Mouse (Mus musculus): Measurements from ENCODE around the gene Olfr430. TPM values are rescaled to one million over a fixed set of nuclear protein-coding genes. Genes with fewer than 3 reads are reported as not detected.
"Not testable (repeated sequence)": the region's sequence is repeated elsewhere in the genome, so short reads cannot be mapped to it uniquely, and the experiment has no call there.

The Olfr430 gene
- polyA plus RNA-seq, 2 experiments = not detected

DNA sequence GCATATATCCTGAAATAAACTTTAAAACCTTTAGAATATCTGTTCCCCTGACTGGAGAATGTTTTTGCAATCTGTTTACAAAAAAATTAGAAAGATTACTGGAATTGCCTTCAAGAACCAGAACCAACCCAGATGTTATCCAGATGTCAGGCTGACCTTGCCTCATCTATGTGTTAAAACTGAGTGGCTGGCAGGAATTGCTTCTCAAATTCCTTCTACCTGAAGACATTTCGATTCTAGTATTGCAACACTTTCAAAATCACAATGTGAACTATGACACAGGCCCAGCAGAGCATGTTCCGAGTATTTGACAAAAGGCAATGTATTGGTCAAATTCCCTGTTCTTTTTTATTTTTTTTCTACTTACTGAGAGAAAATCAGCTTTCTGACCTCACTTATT lies 22.0 kb upstream of the Olfr430 start:
- 36% methylated on average over 2 of the region's 2 CpGs for WGBS (ENCODE audit: insufficient replicate concordance)
- no peak for ATAC-seq (ENCODE audit: insufficient read depth)
- Histone ChIP-seq H3K36me3 (replicated peaks; ENCODE audit: control insufficient read depth, insufficient read depth, low read depth) (no peaks in the 10 kb centered on the region), H3K9me3 (ENCODE audit: control insufficient read depth, low read length) (no peaks in the 10 kb centered on the region), H3K27me3 (ENCODE audit: control insufficient read depth, insufficient read depth, low read length) (no peaks in the 10 kb centered on the region), H3K4me3 (ENCODE audit: insufficient read depth in 1 of 2, low read depth in 2 of 2, low read length in 2 of 2) (no peak overlapping the region), H3K9ac (replicated peaks) (no peak overlapping the region), H3K4me1 (replicated peaks; ENCODE audit: control insufficient read depth in 2 of 2, insufficient read depth in 2 of 2, low read length in 1 of 2) (no peaks in the 10 kb centered on the region), H3K27ac (no peak overlapping the region), H3K4me2 (ENCODE audit: low read depth) (no peak overlapping the region)
- no peak for TF ChIP-seq EP300 (IDR thresholded peaks at IDR 0.05; ENCODE audit: low read depth)
- no peak for TF ChIP-seq CTCF (IDR thresholded peaks at IDR 0.05; ENCODE audit: low read depth)
- no peak for DNase-seq (ENCODE audit: low read depth in 3 of 3, low spot score in 3 of 3)

DNA sequence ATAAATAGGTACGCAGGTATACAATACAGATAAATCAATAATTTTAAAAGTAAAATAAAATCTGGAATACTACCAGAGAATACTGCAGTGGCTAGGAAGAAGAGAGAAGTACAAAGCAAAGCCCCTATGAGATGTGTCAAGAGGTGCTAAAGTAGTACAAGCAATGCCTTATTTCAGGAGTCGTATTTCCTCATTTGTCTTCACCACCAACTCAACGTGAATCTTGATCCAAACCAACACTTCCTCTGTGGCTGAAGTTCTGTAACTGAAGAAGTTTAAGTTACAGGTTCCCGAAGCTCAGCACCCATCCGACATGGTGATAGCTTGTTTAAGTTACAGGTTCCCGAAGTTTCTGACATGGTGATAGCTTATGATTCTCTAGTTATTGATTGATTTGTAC lies 18.2 kb upstream of the Olfr430 start:
- not testable (repeated sequence) for ATAC-seq (ENCODE audit: insufficient read depth)

DNA sequence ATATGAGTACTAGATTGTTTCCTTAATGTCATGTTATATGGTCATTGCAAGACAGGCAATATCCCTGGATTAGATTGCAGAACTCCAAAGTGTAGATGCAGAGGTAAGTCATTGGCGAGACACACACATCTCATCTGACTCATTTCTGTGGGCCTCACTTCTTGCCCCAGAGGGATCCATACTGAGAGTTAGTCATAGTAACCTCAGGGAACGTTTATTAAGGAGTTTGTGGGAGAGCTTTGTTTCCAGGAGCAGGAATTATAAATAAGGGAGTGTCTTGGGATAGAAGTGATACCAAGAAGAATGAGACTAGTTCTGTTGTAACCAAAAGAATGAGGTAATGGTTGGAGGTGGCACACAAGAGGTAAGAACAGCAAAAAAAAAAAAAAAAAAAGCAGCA lies 17.5 kb upstream of the Olfr430 start, which contains the start of gene Olfr432:
Gene Olfr432, plus strand, starts transcription at position 313 of the 400 bp plus-strand sequence.
- TF ChIP-seq CTCF (IDR thresholded peaks at IDR 0.05; ENCODE audit: low read depth) (no peak), EP300 (IDR thresholded peaks at IDR 0.05; ENCODE audit: low read depth) (no peak)
- no peak within 1 kb of the TSS for H3K27ac ChIP-seq
- no peak within 1 kb of the TSS for H3K4me2 ChIP-seq (ENCODE audit: low read depth)
- ATAC-seq (ENCODE audit: insufficient read depth) = no peak
- DNase-seq (ENCODE audit: low read depth in 3 of 3, low spot score in 3 of 3) = no peak
- WGBS (ENCODE audit: insufficient replicate concordance) = 40% methylated on average over 2 of the region's 2 CpGs
- no peak within 1 kb of the TSS for H3K9ac ChIP-seq (replicated peaks)
- no peak within 1 kb of the TSS for H3K4me3 ChIP-seq (ENCODE audit: insufficient read depth in 1 of 2, low read depth in 2 of 2, low read length in 2 of 2)
- H3K36me3 ChIP-seq (replicated peaks; ENCODE audit: control insufficient read depth, insufficient read depth, low read depth) = no peaks in the 10 kb centered on the region
- H3K9me3 ChIP-seq (ENCODE audit: control insufficient read depth, low read length) = no peaks in the 10 kb centered on the region
- H3K4me1 ChIP-seq (replicated peaks; ENCODE audit: control insufficient read depth in 2 of 2, insufficient read depth in 2 of 2, low read length in 1 of 2) = no peaks in the 10 kb centered on the region
- H3K27me3 ChIP-seq (ENCODE audit: control insufficient read depth, insufficient read depth, low read length) = no peaks in the 10 kb centered on the region

More for the DNA sequence above, 18.2 kb upstream of the Olfr430 start:
- not testable (repeated sequence) for H3K9me3 ChIP-seq (ENCODE audit: control insufficient read depth, low read length); H3K4me3 ChIP-seq (ENCODE audit: insufficient read depth in 1 of 2, low read depth in 2 of 2, low read length in 2 of 2); H3K4me1 ChIP-seq (replicated peaks; ENCODE audit: control insufficient read depth in 2 of 2, insufficient read depth in 2 of 2, low read length in 1 of 2); H3K4me2 ChIP-seq (ENCODE audit: low read depth); H3K27me3 ChIP-seq (ENCODE audit: control insufficient read depth, insufficient read depth, low read length); H3K27ac ChIP-seq; H3K9ac ChIP-seq (replicated peaks); DNase-seq (ENCODE audit: low read depth in 3 of 3, low spot score in 3 of 3); H3K36me3 ChIP-seq (replicated peaks; ENCODE audit: control insufficient read depth, insufficient read depth, low read depth)
- 39% methylated on average over 6 of the region's 6 CpGs for WGBS (ENCODE audit: insufficient replicate concordance)

GRCm38 (mm10) chr1:174049357-174049756 lies 17.0 kb upstream of the Olfr430 start:
- H3K4me3 ChIP-seq (ENCODE audit: insufficient read depth in 1 of 2, low read depth in 2 of 2, low read length in 2 of 2); H3K27me3 ChIP-seq (ENCODE audit: control insufficient read depth, insufficient read depth, low read length); DNase-seq (ENCODE audit: low read depth in 3 of 3, low spot score in 3 of 3); ATAC-seq (ENCODE audit: insufficient read depth); H3K27ac ChIP-seq; H3K4me2 ChIP-seq (ENCODE audit: low read depth); H3K36me3 ChIP-seq (replicated peaks; ENCODE audit: control insufficient read depth, insufficient read depth, low read depth); H3K9me3 ChIP-seq (ENCODE audit: control insufficient read depth, low read length); H3K4me1 ChIP-seq (replicated peaks; ENCODE audit: control insufficient read depth in 2 of 2, insufficient read depth in 2 of 2, low read length in 1 of 2); H3K9ac ChIP-seq (replicated peaks): not testable (repeated sequence)
- 5% methylated on average over 4 of the region's 4 CpGs for WGBS (ENCODE audit: insufficient replicate concordance)

DNA sequence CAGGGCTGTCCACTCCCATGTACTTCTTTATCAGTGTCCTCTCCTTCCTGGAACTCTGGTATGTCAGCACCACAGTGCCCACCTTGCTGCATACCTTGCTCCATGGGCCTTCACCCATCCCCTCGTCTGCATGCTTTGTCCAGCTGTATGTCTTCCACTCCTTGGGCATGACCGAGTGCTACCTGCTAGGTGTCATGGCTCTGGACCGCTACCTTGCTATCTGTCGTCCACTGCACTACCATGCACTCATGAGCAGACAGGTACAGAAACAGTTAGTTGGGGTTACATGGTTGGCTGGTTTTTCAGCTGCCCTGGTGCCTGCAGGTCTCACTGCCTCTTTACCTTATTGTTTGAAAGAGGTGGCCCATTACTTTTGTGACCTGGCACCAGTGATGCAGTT lies 15.9 kb upstream of the Olfr430 start:
- no peak overlapping the region for H3K27ac ChIP-seq
- ATAC-seq (ENCODE audit: insufficient read depth) (no peak), DNase-seq (ENCODE audit: low read depth in 3 of 3, low spot score in 3 of 3) (no peak)
- TF ChIP-seq EP300 (IDR thresholded peaks at IDR 0.05; ENCODE audit: low read depth) (no peak), CTCF (IDR thresholded peaks at IDR 0.05; ENCODE audit: low read depth) (no peak)
- no peak overlapping the region for H3K4me3 ChIP-seq (ENCODE audit: insufficient read depth in 1 of 2, low read depth in 2 of 2, low read length in 2 of 2)
- H3K4me1 ChIP-seq (replicated peaks; ENCODE audit: control insufficient read depth in 2 of 2, insufficient read depth in 2 of 2, low read length in 1 of 2) = no peaks in the 10 kb centered on the region
- no peaks in the 10 kb centered on the region for H3K36me3 ChIP-seq (replicated peaks; ENCODE audit: control insufficient read depth, insufficient read depth, low read depth)
- H3K27me3 ChIP-seq (ENCODE audit: control insufficient read depth, insufficient read depth, low read length) = no peaks in the 10 kb centered on the region
- 58% methylated on average over 4 of the region's 4 CpGs for WGBS (ENCODE audit: insufficient replicate concordance)
- no peak overlapping the region for H3K4me2 ChIP-seq (ENCODE audit: low read depth)
- H3K9ac ChIP-seq (replicated peaks) = no peak overlapping the region
- no peaks in the 10 kb centered on the region for H3K9me3 ChIP-seq (ENCODE audit: control insufficient read depth, low read length)

DNA sequence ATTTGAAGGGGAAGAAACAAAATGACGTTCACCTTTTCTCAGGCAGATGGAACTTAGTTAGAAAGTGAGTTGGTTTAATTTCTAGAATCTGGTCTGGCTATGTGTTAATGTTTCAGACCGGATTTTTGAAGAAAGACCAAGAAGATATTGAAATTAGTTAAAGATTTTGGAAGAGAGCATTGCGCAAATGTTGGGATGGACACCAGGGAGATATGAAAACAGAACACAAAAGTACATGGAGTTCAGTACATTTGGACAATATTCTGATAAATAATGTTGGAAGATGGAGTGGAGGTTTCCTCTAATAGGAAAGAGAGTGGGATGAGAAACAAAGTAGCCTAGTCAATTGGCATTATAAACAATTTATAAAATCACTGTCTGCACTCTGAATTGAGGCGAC lies 14.9 kb upstream of the Olfr430 start:
- Histone ChIP-seq H3K9me3 (ENCODE audit: control insufficient read depth, low read length) (no peaks in the 10 kb centered on the region), H3K36me3 (replicated peaks; ENCODE audit: control insufficient read depth, insufficient read depth, low read depth) (no peaks in the 10 kb centered on the region), H3K27me3 (ENCODE audit: control insufficient read depth, insufficient read depth, low read length) (no peaks in the 10 kb centered on the region), H3K4me2 (ENCODE audit: low read depth) (no peak overlapping the region), H3K4me1 (replicated peaks; ENCODE audit: control insufficient read depth in 2 of 2, insufficient read depth in 2 of 2, low read length in 1 of 2) (no peaks in the 10 kb centered on the region), H3K9ac (replicated peaks) (no peak overlapping the region), H3K4me3 (ENCODE audit: insufficient read depth in 1 of 2, low read depth in 2 of 2, low read length in 2 of 2) (no peak overlapping the region), H3K27ac (no peak overlapping the region)
- no peak for DNase-seq (ENCODE audit: low read depth in 3 of 3, low spot score in 3 of 3)
- TF ChIP-seq EP300 (IDR thresholded peaks at IDR 0.05; ENCODE audit: low read depth) (no peak), CTCF (IDR thresholded peaks at IDR 0.05; ENCODE audit: low read depth) (no peak)
- WGBS (ENCODE audit: insufficient replicate concordance) = 58% methylated on average over 4 of the region's 4 CpGs
- no peak for ATAC-seq (ENCODE audit: insufficient read depth)

Measured in liver, embryonic 14.5 days (tissue).